Mouse (Mus musculus): ENCODE data around the gene Map2k1.
"Not testable (repeated sequence)": the region's sequence is repeated elsewhere in the genome, so short reads cannot be mapped to it uniquely, and the experiment has no call there.

Gene Map2k1

DNA sequence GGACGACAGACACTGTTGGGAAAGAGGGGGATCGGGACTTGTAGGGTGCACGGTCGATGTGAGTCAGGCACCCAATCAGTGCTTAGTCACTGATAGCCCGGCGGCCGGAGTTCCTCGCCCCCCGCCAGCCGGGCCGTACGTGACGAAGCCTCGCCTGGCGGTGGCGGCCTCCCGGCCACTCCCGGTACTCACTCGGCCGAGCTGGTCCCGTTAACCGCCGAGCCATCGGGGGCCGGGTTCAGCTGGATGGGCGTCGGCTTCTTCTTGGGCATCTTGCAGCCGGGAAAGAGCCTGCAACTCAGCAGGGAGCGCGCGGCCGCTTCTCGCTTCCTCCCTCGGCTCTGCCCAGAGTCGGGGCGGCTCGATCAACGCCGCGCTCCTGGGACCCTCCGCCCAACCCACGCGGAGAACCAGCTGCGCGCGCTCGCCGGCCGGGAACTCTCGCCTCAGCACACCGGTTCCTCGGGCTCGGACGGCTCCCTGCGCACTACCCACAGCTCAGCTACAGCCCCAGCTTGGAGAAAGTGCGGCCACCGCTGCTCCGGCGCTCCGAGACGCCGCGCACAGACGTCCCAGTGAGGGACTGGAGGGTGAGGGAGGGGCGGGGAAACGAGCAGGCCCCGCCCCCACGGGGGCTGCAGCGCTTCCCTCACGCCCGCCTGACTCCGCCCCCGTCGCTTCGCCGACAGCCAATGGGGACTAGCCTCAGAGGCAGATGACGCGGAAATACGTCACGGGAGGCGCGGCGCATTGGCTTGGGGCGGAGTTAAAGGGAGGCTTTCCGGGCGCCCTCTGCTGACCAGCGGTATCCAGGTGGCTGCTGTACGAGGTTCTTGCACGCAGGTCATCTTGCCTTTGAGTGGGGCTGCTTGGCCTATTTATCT is at the start of gene Map2k1:
TSS of gene Map2k1 (minus strand) at position 611 of the 884 bp plus-strand sequence.
- DNase-seq (ENCODE audit: low spot score in 2 of 2), result peak; percentile 100

DNA sequence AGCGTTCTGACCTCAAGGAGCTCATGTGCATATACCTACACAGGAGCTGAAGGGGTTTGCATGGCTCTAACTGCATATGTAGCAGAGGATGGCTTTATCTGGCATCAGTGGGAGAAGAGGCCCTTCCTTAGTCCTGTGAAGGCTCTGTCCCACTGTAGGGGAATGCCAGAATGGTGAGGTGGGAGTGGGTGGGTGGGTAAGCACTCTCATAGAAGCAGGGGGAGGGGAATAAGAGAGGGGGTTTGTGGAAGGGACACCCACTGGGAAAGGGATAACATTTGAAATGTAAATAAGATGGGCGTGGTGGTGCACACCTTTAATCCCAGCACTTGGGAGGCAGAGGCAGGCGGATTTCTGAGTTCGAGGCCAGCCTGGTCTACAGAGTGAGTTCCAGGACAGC is 49.7 kb upstream of the Map2k1 start:
- not testable (repeated sequence) for DNase-seq (ENCODE audit: low spot score in 2 of 2)

DNA sequence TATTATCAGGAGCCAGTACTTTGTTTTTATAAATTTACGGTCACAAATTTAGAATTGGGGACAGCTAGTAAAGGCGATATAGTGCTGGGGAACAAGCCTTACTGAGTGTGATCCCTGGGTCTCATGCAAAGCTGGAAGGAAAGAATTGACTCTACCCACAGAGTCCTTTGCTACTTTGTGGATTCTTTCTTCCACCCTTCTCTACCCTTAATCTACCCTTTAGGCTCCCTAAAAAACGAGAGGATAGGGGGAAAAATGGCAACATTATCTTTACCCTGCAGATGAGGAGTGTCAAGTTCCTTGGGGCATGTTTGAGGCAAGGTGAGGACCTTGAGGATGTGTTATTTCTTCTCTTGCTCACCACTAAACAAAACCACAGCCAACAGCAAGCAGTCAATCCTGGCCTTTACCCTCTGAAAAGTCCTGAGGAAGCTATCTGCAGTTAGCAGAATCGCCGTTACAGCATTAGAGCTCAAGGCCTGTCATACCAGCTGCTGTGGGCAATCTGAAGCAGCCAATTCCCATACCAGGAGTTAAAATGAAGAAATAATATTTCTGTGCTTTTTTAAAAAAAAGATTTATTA is 29.1 kb upstream of the Map2k1 start:
- DNase-seq (ENCODE audit: low spot score in 2 of 2), result no peak

DNA sequence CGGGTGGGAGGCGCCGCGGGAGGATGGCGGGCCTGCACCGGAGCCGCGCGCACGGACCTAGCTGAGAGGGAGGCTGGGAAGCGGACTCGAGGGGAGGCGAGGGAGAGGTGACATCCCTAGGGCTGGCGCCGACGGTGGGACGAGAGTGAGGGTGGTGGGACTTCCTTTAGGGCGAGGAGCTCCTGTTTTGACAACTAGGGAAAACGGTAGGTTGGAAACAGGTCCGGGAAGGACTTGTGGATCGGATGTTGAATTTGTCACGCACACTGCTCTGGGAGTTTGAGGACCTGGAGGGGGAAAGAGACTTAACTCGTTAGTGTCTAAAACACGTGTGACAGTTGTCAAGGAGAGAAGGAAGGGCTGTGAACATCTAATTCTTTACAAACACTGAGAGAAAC is 28.3 kb upstream of the Map2k1 start:
- DNase-seq (ENCODE audit: low spot score in 2 of 2), result no peak

DNA sequence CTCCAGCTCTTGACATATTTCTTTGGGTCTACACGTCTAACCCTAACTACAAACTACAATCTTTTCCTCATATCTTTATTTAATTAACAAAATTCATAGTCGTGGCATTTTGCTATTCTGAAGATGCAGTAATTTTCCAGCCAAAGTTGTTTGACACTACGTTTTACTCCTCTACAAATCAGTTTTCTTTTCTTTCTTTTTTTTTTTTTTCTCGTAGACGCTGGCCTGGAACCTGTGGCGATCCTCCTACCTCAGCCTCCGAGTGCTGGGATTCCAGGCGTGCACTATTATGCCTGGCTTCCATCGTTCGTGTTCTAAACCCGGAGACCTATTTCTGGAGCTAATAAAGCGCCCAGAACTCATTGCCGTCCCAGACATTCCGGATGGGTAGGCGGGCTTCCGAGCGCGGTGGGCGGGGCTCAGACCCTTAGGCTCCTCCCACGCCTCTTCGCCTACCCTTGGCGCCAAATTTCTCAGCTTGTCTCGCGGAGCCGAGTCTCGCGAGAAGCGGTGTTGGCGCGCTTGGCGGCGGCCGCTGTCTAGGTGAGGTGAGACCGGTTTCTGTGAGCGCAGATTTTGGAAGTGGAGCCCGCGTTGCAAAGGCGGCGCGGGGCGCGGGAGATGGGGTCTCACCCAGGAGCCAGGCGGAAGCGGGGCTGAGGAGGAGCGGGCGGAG is 27.8 kb upstream of the Map2k1 start, which contains the start of gene Tipin:
TSS of gene Tipin (plus strand) at position 477 of the 676 bp plus-strand sequence.
- DNase-seq (ENCODE audit: low spot score in 2 of 2), result peak; percentile 93 to 95

DNA sequence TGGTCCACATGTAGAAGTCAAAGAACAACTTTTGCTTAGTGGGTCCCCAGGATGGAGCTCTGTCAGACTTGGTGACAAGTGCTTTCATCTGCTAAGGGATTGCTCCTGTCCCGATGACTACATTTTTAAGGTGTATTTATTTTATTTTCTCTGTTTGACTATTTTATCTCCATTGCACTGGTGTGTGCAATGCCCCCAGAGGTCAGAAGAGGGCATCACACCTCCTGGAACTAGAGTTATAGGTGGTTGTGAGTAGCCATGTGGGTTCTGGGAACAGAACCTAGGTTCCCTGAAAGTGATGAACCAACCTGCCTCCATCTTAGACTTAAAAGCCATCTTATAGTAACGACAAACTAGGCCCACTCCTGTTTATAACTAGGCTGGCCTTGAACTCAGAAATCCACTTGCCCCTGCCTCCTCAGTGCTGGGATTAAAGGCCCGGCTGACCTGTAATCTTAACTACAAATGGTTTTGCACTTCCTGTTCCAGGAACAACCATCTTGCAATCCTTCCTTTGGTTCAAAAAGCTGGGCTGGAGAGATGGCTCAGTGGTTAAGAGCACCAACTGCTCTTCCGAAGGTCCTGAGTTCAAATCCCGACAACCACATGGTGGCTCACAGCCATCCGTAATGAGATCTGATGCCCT is 25.4 kb upstream of the Map2k1 start:
- DNase-seq (ENCODE audit: low spot score in 2 of 2), result no peak

DNA sequence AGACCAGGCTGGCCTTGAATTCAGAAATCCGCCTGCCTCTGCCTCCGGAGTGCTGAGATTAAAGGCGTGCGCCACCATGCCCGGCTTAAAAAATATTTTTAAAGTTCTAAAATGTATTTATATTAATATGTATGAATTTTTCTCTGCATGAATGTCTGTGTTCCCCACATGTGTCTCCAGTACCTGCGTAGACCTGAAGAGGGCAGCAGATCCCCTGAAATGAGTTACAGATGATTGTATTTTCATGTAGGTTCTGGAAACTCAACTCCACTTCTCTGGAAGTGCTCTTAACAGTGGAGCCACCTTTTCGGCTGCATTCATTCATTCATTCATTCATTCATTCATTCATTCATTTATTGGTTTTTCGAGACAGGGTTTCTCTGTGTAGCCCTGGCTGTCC is 24.3 kb upstream of the Map2k1 start:
- peak in 1 of 2 experiments; percentile 76 for DNase-seq (ENCODE audit: low spot score in 2 of 2)

DNA sequence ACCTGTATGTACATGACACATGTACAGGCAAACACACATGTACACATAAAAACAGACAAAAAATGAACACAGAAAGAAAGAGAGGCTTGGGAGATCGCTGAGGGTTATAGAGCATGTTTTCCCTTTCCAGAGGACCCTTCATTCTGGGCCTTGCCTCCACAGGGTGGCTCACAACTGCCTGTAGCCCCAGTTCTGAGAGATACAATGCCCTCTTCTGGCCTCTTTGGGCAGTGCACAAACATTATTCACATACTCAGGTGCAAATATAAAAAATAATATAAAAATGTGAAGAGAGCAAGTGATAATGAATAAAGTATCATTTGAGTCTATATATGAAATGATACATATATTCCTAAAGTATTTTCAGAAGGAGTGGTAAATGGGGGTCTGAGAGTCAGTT is 21.5 kb upstream of the Map2k1 start:
- DNase-seq (ENCODE audit: low spot score in 2 of 2), result no peak

DNA sequence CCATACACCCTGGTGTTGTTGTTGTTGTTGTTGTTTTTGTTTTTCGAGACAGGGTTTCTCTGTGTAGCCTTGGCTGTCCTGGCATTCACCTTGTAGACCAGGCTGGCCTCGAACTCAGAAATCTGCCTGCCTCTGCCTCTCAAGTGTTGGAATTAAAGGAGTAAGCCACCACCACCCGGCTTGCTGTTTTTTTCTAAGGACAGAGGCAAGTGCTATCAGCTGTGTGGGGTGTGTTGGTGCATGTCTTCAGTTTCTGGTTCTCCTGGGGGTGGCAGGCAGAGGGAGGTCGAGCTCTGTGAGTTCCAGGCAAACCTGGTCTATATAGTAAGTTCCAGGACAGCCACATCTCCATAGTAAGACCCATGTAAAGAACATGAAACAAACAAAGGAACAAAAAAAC is 20.9 kb upstream of the Map2k1 start:
- no peak for DNase-seq (ENCODE audit: low spot score in 2 of 2)

DNA sequence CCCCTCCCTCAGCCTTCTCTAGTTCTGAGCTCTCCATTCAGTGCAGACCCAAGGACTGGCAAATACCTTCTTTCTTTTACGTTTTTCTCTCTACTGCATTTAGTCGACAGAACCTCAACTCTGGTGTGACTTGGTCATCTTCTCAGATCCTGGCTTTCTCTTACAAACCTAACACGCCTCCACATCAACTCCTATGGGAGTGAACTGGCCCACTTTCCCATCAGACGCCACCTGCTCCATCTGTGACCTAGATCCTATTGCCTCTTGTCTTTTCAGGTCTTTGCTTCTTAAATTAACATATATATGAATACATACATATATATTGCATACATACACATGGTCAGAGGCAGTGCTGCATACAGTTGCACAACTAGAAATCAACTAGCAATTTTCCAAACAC is 20.3 kb upstream of the Map2k1 start:
- DNase-seq (ENCODE audit: low spot score in 2 of 2), result no peak

DNA sequence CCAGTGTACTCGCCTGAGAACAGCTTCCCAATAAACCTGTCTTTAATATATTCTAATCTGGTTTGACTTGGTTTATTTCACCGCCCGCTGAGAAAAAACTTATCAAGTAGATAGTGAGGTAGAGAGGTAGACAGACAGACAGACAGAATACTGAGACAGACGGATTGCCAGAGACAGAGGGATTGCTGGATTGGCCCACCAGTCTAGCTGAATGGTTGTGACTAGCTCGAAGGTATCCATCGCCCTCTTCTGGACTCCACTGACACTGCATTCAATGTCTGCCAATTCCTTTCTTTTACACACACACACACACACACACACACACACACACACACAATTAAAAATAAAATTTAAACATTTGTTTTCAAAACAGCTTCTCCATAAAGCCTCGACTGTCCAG is 19.2 kb upstream of the Map2k1 start:
- DNase-seq (ENCODE audit: low spot score in 2 of 2), result no peak

DNA sequence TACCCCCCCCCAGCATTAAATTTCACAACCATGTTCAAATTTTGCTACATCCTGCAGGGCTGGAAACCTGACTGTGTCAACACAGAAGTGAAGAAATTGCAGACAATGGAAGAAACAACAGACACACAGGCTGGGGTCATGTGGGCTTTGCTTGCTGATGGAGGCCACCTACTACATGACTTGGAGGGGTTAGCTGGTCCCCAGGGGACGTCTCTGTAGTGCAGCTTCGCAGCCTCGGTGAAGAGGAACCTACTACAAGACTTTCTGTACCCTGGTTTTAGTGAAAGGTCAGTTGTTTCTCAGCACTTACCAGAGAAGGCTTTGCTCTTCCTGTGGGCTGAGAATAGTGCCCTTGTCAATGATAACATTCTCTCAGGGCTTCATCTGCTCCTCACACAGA is 17.8 kb upstream of the Map2k1 start:
- no peak for DNase-seq (ENCODE audit: low spot score in 2 of 2)

DNA sequence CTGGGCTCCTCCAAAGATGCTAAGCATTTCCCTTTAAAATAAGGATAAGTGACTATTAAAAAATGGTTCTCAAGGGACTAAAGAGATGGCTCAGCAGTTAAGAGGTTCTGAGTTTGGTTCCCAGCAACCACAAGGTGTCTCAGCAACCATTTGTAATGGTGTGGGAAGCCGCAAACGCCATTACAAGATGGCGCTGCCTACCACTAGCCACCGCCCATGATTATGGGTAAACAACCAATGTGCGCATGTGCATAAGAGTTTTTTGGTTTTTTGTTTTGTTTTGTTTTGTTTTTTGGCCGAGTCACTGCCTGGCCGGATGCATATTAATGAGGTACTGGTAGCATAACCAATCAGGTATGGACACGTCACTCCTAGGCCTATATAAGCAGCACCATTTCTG is 15.4 kb upstream of the Map2k1 start:
- not testable (repeated sequence) for DNase-seq (ENCODE audit: low spot score in 2 of 2)

DNA sequence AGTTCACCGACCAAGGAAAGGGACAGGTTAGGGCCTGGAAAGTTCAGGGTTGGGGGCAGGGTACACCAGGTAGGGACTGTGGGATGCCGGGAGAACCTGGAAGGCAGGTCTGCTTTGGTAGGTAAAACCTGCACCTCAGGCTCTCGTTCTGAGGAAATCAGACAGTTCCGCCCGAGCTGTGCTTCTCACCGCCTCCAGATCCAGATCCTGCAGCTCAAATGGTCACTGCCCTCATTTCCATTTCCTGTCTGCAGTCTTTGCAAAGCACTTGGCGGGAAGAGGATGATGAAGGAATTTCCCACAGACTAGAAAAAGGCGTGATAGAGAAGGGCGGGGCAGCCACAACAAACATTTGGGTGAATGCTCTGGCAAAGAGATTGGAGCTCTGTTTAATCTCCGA is 14.8 kb upstream of the Map2k1 start:
- DNase-seq (ENCODE audit: low spot score in 2 of 2), result no peak

DNA sequence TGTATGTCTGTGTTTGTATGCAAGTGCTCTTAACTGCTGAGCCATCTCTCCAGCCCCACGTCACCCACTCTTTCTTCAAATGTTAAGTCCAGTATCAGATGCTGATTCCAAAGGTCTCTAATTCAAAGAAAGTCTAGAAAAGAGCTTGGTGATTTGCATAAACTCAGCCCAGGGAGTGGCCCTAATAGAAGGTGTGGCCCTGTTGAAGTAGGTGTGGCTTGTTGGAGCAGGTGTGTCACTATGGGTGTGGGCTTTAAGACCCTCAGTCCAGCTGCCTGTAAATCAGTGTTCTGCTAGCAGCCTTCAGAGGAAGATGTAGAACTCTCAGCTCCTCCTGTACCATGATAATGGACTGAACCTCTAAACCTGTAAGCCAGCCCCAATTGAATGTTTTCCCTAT is 13.8 kb upstream of the Map2k1 start:
- no peak for DNase-seq (ENCODE audit: low spot score in 2 of 2)

DNA sequence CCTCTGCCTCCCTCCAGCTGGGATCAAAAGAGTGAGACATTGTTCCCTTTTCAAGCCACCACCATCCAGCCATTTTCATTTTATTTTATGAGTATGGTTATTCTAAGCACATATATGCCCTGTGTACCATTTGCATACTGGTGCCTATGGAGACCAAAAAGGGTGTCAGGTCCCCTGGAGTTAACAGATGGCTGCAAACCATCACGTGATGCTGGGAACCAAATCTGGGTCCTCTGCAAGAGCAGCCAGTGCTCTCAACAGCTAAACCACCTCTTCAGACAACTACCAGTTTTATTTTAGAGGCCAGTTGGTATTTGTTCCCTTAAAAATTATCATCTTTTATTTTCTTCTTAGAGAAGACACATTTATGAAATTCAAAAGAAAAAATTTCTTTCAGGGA is 11.4 kb upstream of the Map2k1 start:
- DNase-seq (ENCODE audit: low spot score in 2 of 2), result no peak

DNA sequence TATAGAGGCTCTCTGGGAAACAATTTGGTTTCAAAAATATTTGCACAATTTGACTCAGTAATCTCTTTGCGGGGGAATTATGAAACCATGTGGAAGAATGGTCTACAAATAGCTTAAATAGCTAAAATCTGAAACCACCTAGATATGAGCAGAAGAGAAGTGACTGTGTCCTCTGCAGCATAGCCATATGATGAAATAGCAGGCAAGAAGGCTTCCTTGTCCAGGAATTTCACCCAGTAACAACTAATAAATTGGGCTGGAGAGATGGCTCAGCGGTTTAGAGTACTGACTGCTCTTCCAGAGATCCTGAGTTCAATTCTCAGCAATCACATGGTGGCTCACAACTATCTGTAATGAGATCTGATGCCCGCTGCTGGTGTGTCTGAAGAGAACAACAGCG is 7.6 kb upstream of the Map2k1 start:
- no peak for DNase-seq (ENCODE audit: low spot score in 2 of 2)

DNA sequence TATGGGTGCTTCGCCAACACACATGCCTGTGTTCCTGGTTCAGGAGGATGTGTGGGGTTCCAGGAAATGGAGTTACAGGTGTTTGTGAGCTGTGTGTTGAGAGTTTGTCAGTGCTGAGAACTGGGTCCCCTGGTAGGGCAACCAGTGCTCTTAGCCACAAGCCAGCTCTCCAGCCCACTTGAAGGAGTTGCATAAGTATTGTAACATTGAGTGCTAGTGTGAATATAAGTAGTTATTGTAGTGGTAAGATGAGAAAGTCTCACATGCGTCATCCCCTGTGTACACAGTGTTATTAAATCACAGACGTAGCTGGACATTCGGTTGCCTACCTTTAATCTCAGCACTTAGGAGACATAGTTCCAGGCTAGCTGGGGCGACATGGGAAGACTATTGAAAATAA is 6.5 kb upstream of the Map2k1 start:
- DNase-seq (ENCODE audit: low spot score in 2 of 2), result no peak

DNA sequence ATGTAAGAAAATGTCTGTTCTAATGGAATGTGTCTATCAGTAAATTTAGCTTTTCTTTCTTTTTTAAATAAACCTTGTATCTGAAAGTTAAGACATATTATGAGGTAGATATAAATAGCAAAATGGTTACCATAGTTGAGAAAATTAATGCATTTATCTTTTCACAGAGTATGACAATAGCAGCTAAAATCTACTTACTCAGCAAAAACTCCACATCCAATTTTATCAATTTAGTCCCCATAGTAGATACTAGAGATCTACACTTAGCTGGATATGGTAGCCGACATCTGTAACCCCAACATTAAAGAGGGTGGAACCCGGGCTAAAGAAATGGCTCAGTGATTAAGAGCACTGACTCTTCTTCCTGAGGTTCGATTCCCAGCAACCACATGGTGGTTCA is 2.8 kb upstream of the Map2k1 start:
- no peak for DNase-seq (ENCODE audit: low spot score in 2 of 2)

DNA sequence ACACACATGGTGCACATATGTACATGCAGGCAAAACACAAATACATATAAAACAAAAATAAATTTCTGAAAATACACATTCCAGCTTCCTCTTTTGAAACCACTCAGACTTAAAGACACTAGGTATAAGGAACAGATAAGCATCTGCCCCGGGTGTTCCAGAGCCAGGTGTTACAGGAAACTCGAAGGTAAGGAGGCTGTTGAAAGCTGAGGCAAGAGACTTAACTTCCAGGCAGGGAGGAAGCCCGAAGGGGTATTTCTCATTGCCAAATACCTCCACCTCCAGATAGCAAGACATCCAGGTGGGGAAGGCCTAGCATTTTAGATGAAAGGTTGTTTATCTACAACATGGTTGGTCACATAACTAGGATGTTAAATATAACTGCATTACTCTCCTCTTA is 2.0 kb upstream of the Map2k1 start:
- DNase-seq (ENCODE audit: low spot score in 2 of 2), result no peak

DNA sequence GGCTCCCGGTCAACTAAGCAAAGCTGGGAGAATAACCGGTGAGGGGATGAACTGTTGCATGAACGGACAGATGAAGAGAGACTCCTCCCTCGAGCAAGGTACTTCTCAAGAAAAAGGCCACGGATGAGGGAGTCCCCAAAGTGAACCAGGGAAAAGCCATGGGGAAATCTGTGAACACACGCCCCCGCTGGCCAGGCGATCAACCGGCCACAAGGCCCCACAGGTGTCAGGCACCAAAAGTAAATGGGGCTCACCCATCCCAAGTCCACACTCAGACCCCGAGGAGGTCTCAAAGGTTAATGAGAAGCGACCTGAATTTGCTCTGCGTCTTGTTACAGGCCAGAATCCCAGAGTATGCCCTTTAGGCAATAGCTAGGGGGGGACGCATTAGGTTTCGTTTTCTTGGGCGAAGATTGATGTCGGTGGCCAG is 825 bp downstream of the Map2k1 start:
- no peak for DNase-seq (ENCODE audit: low spot score in 2 of 2)

DNA sequence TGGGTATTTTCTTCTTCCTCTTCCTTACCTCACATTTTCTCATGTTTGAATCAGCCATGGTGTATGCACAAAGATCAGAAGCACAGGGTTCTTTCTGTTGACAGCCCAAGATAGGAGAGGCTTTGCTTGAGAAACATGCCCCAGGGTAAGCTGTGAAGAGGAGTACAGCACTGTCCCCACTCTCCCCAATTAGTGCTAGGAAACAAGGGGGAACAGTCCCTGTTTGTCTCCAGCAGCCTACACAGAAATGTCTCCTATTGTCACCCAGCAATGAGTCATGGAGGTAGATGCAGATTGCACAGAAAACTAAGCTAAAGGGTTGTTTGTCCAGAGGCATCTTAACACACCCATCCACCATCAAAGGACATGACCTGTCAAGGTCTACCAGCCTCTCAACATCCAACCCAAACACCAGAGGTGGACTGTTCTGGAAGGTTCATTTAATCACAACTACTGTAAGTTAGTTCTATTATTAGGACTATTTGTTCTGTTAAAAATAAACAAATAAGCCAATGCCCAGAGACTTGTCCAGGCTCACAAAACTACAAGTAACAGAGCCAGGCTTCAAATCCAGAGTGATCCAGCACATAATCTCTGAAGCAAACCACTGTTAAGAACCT is 3.2 kb downstream of the Map2k1 start:
- no peak for DNase-seq (ENCODE audit: low spot score in 2 of 2)

Measured in urinary bladder, postnatal 4 days (tissue).